Mouse (Mus musculus) hindbrain, postnatal 0 days (tissue): ENCODE results near the gene Tfam. TPM values are rescaled to one million over a fixed set of nuclear protein-coding genes. Genes with fewer than 3 reads are reported as not detected.

Experiments
- ATAC-seq: fragments of 200-750 bp; cut with Nextera tagmentation; 2 replicates; pipeline ENCODE4 v1.8.0; 2017; ENCODE audit warnings: mild to moderate bottlenecking, moderate TSS enrichment, moderate library complexity
- DNase-seq: peaks from one replicate; pipeline ENCODE4 v3.0.0-alpha.2; 2015; ENCODE audit warnings: low spot score
- H3K27ac ChIP-seq: fragments of 300-500 bp; sonication (generic); 2 replicates; pipeline ENCODE4 v1.5.1; 2014; ENCODE audit warnings: mild to moderate bottlenecking
- H3K27me3 ChIP-seq: fragments of 300-500 bp; sonication (generic); 2 replicates; pipeline ENCODE4 v1.6.1; 2014; ENCODE audit warnings: low read length, mixed read lengths; ENCODE audit not compliant: insufficient read depth
- H3K36me3 ChIP-seq: fragments of 300-500 bp; sonication (generic); 2 replicates; pipeline ENCODE4 v1.6.1; 2014; ENCODE audit warnings: low read length, mixed read lengths; ENCODE audit not compliant: insufficient read depth
- H3K4me1 ChIP-seq: fragments of 300-500 bp; sonication (generic); 2 replicates; pipeline ENCODE4 v1.6.1; 2014; ENCODE audit warnings: antibody characterized with exemption, low read length, mixed read lengths; ENCODE audit not compliant: insufficient read depth
- H3K4me2 ChIP-seq: fragments of 300-500 bp; sonication (generic); 2 replicates; pipeline ENCODE4 v1.6.1; 2014; ENCODE audit warnings: low read depth, mild to moderate bottlenecking, low read length, moderate library complexity, mixed read lengths
- H3K4me3 ChIP-seq: fragments of 300-500 bp; sonication (generic); 2 replicates; pipeline ENCODE4 v1.5.1; 2014; ENCODE audit warnings: low read length
- H3K9ac ChIP-seq: fragments of 300-500 bp; sonication (generic); replicated peaks from 2 replicates; pipeline ENCODE4 v1.6.1; 2014; ENCODE audit warnings: mild to moderate bottlenecking, low read length, moderate library complexity, mixed read lengths
- H3K9me3 ChIP-seq: fragments of 300-500 bp; sonication (generic); 2 replicates; pipeline ENCODE4 v1.6.1; 2016; ENCODE audit warnings: low read length, mixed read lengths
- CTCF ChIP-seq: IDR thresholded peaks from 2 replicates; pipeline ENCODE4 v1.5.1; 2016; ENCODE audit warnings: antibody characterized with exemption, control low read depth, low read depth
- WGBS: fragments of 180-500 bp; shearing (Covaris S2); extraction: QIAGEN DNeasy Blood & Tissue Kit; methylation state at CpG from one replicate; pipeline ENCODE4 v1.1.7; 2014; 5-methylcytosine and 5-hydroxymethylcytosine counted together
- polyA plus RNA-seq: library from polyadenylated mRNA; unstranded; fragments of >200 nt; fragmentation: Nextera tagmentation; extraction: Ambion mirVana; gene quantifications from 2 replicates; pipeline ENCODE4 v1.2.1, GENCODE M21; 2015
- total RNA-seq: library from RNA; depleted of rRNA; stranded (reverse); fragments of >200 nt; gene quantifications from 2 replicates; pipeline ENCODE4 v1.2.3, GENCODE M21; 2014

Gene Tfam
- total and polyA plus RNA-seq, 2 experiments from 2014 or later, result 13.1 to 39.0 TPM

GRCm38 (mm10) chr10:71251256-71251655 is 13.2 kb upstream of the Tfam start:
- H3K9ac ChIP-seq, result no peak overlapping the region
- H3K9me3 ChIP-seq, result no peaks in the 10 kb centered on the region
- DNase-seq, result no peak
- no peak overlapping the region for H3K27ac ChIP-seq
- WGBS, result 91% methylated on average over 5 of the region's 5 CpGs
- H3K36me3 ChIP-seq, result peaks cover 12% of the 10 kb centered on the region; the same call in 1 of the 2 replicates
- ATAC-seq, result no peak
- no peak for TF ChIP-seq CTCF
- no peaks in the 10 kb centered on the region for H3K27me3 ChIP-seq
- no peak overlapping the region for H3K4me2 ChIP-seq
- H3K4me3 ChIP-seq, result no peak overlapping the region
- H3K4me1 ChIP-seq, result no peaks in the 10 kb centered on the region

DNA sequence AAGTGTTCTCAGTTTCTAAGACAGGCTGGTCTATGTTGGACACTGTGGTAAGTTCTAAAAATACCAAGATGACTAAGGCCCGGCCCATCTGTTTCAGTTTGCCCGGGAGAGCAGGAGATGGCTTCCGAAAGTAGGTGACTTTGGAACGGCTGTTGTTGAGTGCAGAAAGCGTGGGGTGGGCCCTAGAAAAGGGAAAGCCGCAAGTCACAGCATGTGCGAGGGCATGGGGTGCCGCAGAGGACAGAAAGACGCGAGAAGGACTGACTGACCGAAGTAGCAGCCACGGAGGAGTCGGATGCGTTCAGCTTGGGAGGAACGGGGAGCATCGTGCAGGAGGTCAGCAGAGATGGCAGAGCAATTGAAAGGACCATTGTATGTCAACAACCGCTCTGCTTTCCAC is 12.4 kb upstream of the Tfam start:
- TF ChIP-seq CTCF, result no peak
- Histone ChIP-seq H3K4me1 (no peaks in the 10 kb centered on the region), H3K9me3 (no peaks in the 10 kb centered on the region), H3K27ac (no peak overlapping the region), H3K27me3 (no peaks in the 10 kb centered on the region), H3K9ac (no peak overlapping the region), H3K36me3 (peaks cover 8% of the 10 kb centered on the region; the same call in 1 of the 2 replicates), H3K4me2 (no peak overlapping the region), H3K4me3 (no peak overlapping the region)
- no peak for ATAC-seq
- DNase-seq, result no peak
- WGBS, result 81% methylated on average over 17 of the region's 17 CpGs

DNA sequence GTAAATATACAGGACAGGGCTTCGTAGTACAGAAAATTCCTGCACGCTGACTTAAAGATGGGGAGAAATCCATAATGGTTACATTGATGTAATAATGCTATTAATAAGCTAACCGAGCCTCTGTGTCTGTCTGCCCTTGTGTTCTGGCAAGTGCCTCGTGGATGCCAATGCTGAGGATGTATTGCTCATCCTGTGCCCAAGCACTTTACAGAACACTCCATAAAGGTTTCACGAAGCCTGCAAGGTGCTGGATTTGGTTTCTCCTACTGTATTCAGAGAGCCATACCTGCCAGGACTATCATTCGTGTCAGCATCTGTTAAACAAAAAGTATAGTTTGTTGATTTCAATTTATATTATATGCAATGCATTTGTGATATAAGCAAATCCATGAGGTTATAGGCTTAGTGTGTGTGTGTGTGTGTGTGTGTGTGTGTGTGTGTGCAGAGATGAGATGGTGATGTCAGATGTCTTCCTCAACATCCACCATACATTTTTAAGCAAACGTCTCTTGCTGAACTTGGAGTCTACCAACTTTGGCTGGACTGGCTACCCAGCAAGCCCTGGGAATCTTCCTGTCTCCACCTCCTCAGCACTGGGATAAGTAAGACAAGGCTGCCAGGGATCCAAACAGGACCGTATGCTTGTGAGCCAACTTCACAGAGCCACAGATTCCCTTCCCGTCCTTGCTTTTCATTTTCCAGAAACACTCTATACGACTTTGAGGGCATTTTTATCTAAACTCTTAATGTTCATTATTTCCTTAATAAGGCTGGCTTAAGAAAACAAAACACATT is 11.2 kb upstream of the Tfam start:
- Histone ChIP-seq H3K27me3 (no peaks in the 10 kb centered on the region), H3K9me3 (no peaks in the 10 kb centered on the region), H3K4me1 (no peaks in the 10 kb centered on the region), H3K9ac (no peak overlapping the region), H3K27ac (no peak overlapping the region), H3K4me3 (no peak overlapping the region), H3K36me3 (peaks cover 2% of the 10 kb centered on the region; the same call in 1 of the 2 replicates), H3K4me2 (no peak overlapping the region)
- no peak for ATAC-seq
- 78% methylated on average over 10 of the region's 10 CpGs for WGBS
- no peak for DNase-seq
- no peak for TF ChIP-seq CTCF

DNA sequence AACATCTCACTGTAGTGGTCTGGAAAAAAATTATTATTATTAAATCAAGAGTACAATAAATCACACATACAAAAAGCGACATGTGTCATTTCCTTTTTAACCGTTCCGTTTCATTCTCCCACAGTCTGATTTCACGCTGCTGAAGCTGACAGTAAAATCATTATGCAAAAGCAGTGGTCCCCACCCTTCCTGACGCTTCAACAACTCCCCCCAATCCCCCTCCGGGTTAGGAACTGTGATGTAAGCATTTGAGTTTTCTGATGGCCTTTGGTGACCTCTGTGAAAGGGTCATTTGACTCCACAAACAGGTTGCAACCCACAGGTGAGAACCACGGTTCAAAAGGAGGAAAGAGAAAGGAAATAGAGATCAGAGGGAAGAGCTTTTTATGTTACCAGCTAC is 8.9 kb upstream of the Tfam start:
- Histone ChIP-seq H3K36me3 (no peaks in the 10 kb centered on the region), H3K4me2 (no peak overlapping the region), H3K9me3 (no peaks in the 10 kb centered on the region), H3K27ac (no peak overlapping the region), H3K4me1 (no peaks in the 10 kb centered on the region), H3K4me3 (no peak overlapping the region), H3K27me3 (no peaks in the 10 kb centered on the region), H3K9ac (no peak overlapping the region)
- TF ChIP-seq CTCF, result no peak
- DNase-seq, result no peak
- no peak for ATAC-seq
- 49% methylated on average over 7 of the region's 7 CpGs for WGBS

DNA sequence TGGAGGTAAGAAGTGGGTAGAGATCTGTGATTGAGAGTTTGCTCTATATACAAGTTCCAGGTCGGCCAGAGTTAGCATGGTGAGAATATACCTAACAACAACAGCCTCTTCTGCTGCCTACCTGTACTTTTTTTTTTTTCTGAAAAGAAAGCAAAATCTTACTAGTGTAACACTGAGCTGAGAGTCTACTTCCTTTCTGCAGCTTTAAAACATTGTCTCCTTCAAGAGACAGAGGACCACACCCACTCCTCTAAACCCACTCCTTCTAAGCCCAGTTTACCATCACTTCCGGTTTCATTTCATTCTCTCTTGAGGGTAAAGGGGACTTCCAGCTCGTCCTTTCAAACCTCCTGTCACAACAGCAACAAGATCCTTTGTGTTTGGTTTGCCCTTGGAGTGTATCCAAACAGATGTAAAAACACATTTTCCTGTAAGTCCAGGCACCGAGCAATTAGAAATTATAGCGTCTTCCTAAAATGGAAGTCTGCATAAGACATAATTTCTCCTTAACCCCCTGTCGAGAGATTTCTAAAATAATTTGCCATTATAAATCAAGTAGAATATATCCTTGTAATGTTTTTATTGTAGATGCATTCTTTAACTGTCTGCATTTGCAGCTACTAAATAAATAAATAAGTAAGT is 1.5 kb upstream of the Tfam start:
- no peaks in the 10 kb centered on the region for H3K9me3 ChIP-seq
- no peak for TF ChIP-seq CTCF
- no peak overlapping the region for H3K27ac ChIP-seq
- ATAC-seq (no peak), DNase-seq (no peak)
- H3K9ac ChIP-seq, result no peak overlapping the region
- H3K27me3 ChIP-seq, result no peaks in the 10 kb centered on the region
- H3K4me1 ChIP-seq, result peaks cover 8% of the 10 kb centered on the region; the same call in 1 of the 2 replicates
- WGBS, result 65% methylated on average over 6 of the region's 6 CpGs
- no peak overlapping the region for H3K4me3 ChIP-seq
- H3K36me3 ChIP-seq, result peaks cover 8% of the 10 kb centered on the region; the same call in 1 of the 2 replicates
- no peak overlapping the region for H3K4me2 ChIP-seq

GRCm38 (mm10) chr10:71237516-71238239 is 402 bp downstream of the Tfam start:
- peaks cover 8% of the 10 kb centered on the region; the same call in 1 of the 2 replicates for H3K4me1 ChIP-seq
- peak overlapping the region; percentile 94 for H3K4me2 ChIP-seq
- H3K9ac ChIP-seq, result peak overlapping the region; percentile 82
- no peaks in the 10 kb centered on the region for H3K27me3 ChIP-seq
- H3K4me3 ChIP-seq, result peak overlapping the region; percentile 83
- under 1% methylated on average over 67 of the region's 68 CpGs for WGBS
- H3K36me3 ChIP-seq, result peaks cover 21% of the 10 kb centered on the region; the same call in 1 of the 2 replicates
- peak overlapping the region; percentile 71 for H3K27ac ChIP-seq
- peak; percentile 56 for TF ChIP-seq CTCF
- ATAC-seq (peak; percentile 99), DNase-seq (peak; percentile 97)
- no peaks in the 10 kb centered on the region for H3K9me3 ChIP-seq
